In the genomic region with DNA sequence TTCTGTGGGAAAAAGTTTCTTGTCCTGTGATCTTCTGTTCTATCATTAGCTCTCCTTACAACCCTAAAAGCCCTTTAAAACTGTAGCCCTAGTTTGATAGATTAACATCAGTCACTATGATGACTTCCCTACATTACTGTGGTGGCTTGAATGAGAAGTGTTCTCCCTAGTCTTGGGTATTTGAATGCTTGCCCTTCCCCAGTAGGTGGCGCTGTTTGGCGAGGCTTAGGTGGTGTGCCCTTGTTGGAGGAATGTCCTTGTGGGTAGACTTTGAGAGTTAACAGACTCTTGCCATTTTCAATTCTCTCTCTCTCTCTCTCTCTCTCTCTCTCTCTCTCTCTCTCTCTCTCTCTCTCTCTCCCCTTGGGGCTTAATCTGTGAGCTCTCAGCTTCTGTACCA, we compare ENCODE assay signal across 9 mouse cellular contexts.
A peak's percentile ranks its signal among the peaks of the same experiment; 100 is the strongest.
DNase-seq lines count a peak whose midpoint lies in the region; ATAC-seq and TF ChIP-seq lines count a peak whose summit lies in the region.
"Had no signal": no experiment of that assay in that cellular context is flagged by ENCODE, and none has a peak within 500 bp of the region (broad histone marks: within the 10 kb centered on the region; RNA-seq: fewer than 3 reads in every experiment).

No protein-coding gene starts in this region.

- peak; percentile 42 for TF ChIP-seq CTCF in hindbrain, postnatal 0 days (IDR thresholded peaks at IDR 0.05; ENCODE audit: low read depth)
- TF ChIP-seq CTCF in Patski (IDR thresholded peaks at IDR 0.05): peak; percentile 34
- peak; percentile 23; the same call in 1 of the 2 replicates for TF ChIP-seq CTCF in small intestine, adult 2 months (IDR thresholded peaks at IDR 0.05; ENCODE audit: extremely low read depth, insufficient read length, insufficient replicate concordance, low read depth, low read length)

- no peak for DNase-seq in hindbrain, postnatal 0 days (ENCODE audit: low spot score)
- peak; percentile 86 for DNase-seq in midbrain, embryonic 11.5 days (ENCODE audit: low spot score, missing footprints)
- no peak for DNase-seq in Patski (ENCODE audit: low read depth, low spot score)
- DNase-seq in left cerebral cortex, postnatal 14 days (ENCODE audit: low spot score in 2 of 2): no peak
- DNase-seq: kidney, adult 18-20 months had no signal

- intact Hi-C loops in left cerebral cortex, postnatal 14 days (cut with DNase I): no loop called here

- in situ Hi-C loops in Patski (cut with MboI; ENCODE audit: low pct_unique_long_range_greater_than_20kb): no loop called here

- no peak for TF ChIP-seq POLR2A in small intestine, adult 2 months (IDR thresholded peaks at IDR 0.05; ENCODE audit: low read depth, low read length)

- WGBS in hindbrain, postnatal 0 days: 63% methylated on average over 2 of the region's 2 CpGs
- WGBS in hindbrain, embryonic 13.5 days: 52% methylated on average over 2 of the region's 2 CpGs
- 60% methylated on average over 2 of the region's 2 CpGs for WGBS in midbrain, embryonic 11.5 days
- WGBS in midbrain, embryonic 15.5 days: 62% methylated on average over 2 of the region's 2 CpGs
- WGBS in small intestine, adult 2 months: 43% methylated on average over 2 of the region's 2 CpGs

- no peak overlapping the region for H3K27ac ChIP-seq in hindbrain, postnatal 0 days
- no peak overlapping the region for H3K27ac ChIP-seq in hindbrain, embryonic 13.5 days
- no peak overlapping the region for H3K27ac ChIP-seq in midbrain, embryonic 11.5 days (ENCODE audit: low read depth, low read length)
- H3K27ac ChIP-seq in midbrain, embryonic 15.5 days: no peak overlapping the region
- H3K27ac ChIP-seq in small intestine, adult 2 months (ENCODE audit: insufficient read depth, low read depth, low read length): no peak overlapping the region
- H3K27ac ChIP-seq: neural tube, embryonic 13.5 days had no signal

- H3K9ac ChIP-seq in hindbrain, postnatal 0 days (replicated peaks; ENCODE audit: low read length): no peak overlapping the region
- H3K9ac ChIP-seq in hindbrain, embryonic 13.5 days: no peak overlapping the region
- no peak overlapping the region for H3K9ac ChIP-seq in midbrain, embryonic 11.5 days (ENCODE audit: low read length)
- H3K9ac ChIP-seq in midbrain, embryonic 15.5 days: no peak overlapping the region
- H3K9ac ChIP-seq: neural tube, embryonic 13.5 days had no signal

- H3K9me3 ChIP-seq in hindbrain, postnatal 0 days (ENCODE audit: low read length): no peaks in the 10 kb centered on the region
- no peaks in the 10 kb centered on the region for H3K9me3 ChIP-seq in hindbrain, embryonic 13.5 days
- H3K9me3 ChIP-seq in midbrain, embryonic 11.5 days (ENCODE audit: control insufficient read depth, low read length): no peaks in the 10 kb centered on the region
- H3K9me3 ChIP-seq in midbrain, embryonic 15.5 days: no peaks in the 10 kb centered on the region
- H3K9me3 ChIP-seq: neural tube, embryonic 13.5 days had no signal

- POLR2A ChIA-PET in Patski (lab: Charles Lee): interaction anchor here (0.6 kb wide), 1 partner anchor 43 kb away, joined by 3 read pairs; no protein-coding TSS in a partner anchor

- CTCF ChIA-PET in Patski (lab: Charles Lee): no interaction called here

- no peaks in the 10 kb centered on the region for H3K27me3 ChIP-seq in hindbrain, postnatal 0 days (ENCODE audit: insufficient read depth, low read length)
- no peaks in the 10 kb centered on the region for H3K27me3 ChIP-seq in hindbrain, embryonic 13.5 days
- no peaks in the 10 kb centered on the region for H3K27me3 ChIP-seq in midbrain, embryonic 11.5 days (ENCODE audit: control insufficient read depth, insufficient read depth, low read length)
- H3K27me3 ChIP-seq in midbrain, embryonic 15.5 days (replicated peaks): no peaks in the 10 kb centered on the region
- H3K27me3 ChIP-seq in Patski: peaks cover 19% of the 10 kb centered on the region
- H3K27me3 ChIP-seq in small intestine, adult 2 months (ENCODE audit: control insufficient read depth, insufficient read depth, low read length): no peaks in the 10 kb centered on the region

- H3K4me1 ChIP-seq in hindbrain, postnatal 0 days (ENCODE audit: insufficient read depth, low read length): no peaks in the 10 kb centered on the region
- H3K4me1 ChIP-seq in hindbrain, embryonic 13.5 days (replicated peaks): peaks cover 7% of the 10 kb centered on the region
- no peaks in the 10 kb centered on the region for H3K4me1 ChIP-seq in midbrain, embryonic 11.5 days (ENCODE audit: control insufficient read depth, insufficient read depth, low read length)
- no peaks in the 10 kb centered on the region for H3K4me1 ChIP-seq in midbrain, embryonic 15.5 days
- H3K4me1 ChIP-seq in small intestine, adult 2 months (ENCODE audit: control insufficient read depth, insufficient read depth, insufficient read length, low read length): no peaks in the 10 kb centered on the region

- H3K4me2 ChIP-seq in hindbrain, postnatal 0 days (ENCODE audit: low read depth, low read length): no peak overlapping the region
- H3K4me2 ChIP-seq in hindbrain, embryonic 13.5 days: no peak overlapping the region
- H3K4me2 ChIP-seq in midbrain, embryonic 11.5 days: no peak overlapping the region
- no peak overlapping the region for H3K4me2 ChIP-seq in midbrain, embryonic 15.5 days
- H3K4me2 ChIP-seq: neural tube, embryonic 13.5 days had no signal

- no peak overlapping the region for H3K4me3 ChIP-seq in hindbrain, postnatal 0 days (ENCODE audit: low read length)
- no peak overlapping the region for H3K4me3 ChIP-seq in hindbrain, embryonic 13.5 days
- H3K4me3 ChIP-seq in midbrain, embryonic 11.5 days (ENCODE audit: low read depth, low read length): no peak overlapping the region
- no peak overlapping the region for H3K4me3 ChIP-seq in midbrain, embryonic 15.5 days
- H3K4me3 ChIP-seq in small intestine, adult 2 months (ENCODE audit: low read depth, low read length): no peak overlapping the region
- H3K4me3 ChIP-seq: neural tube, embryonic 13.5 days had no signal

- ATAC-seq in hindbrain, postnatal 0 days: no peak
- ATAC-seq in hindbrain, embryonic 13.5 days (ENCODE audit: low FRiP score): no peak
- ATAC-seq in midbrain, embryonic 11.5 days (ENCODE audit: low FRiP score): no peak
- ATAC-seq in midbrain, embryonic 15.5 days (replicated peaks): no peak
- ATAC-seq in Patski: no peak

- H3K36me3 ChIP-seq in hindbrain, postnatal 0 days (ENCODE audit: insufficient read depth, low read length): no peaks in the 10 kb centered on the region
- no peaks in the 10 kb centered on the region for H3K36me3 ChIP-seq in hindbrain, embryonic 13.5 days
- H3K36me3 ChIP-seq in midbrain, embryonic 11.5 days (ENCODE audit: control insufficient read depth, insufficient read depth, low read length): no peaks in the 10 kb centered on the region
- H3K36me3 ChIP-seq in midbrain, embryonic 15.5 days (replicated peaks): no peaks in the 10 kb centered on the region
- no peaks in the 10 kb centered on the region for H3K36me3 ChIP-seq in small intestine, adult 2 months (ENCODE audit: control insufficient read depth, insufficient read depth, low read length)
- H3K36me3 ChIP-seq: neural tube, embryonic 13.5 days had no signal
